Mouse (Mus musculus): ENCODE measurements at regions not wholly inside any gene's neighbourhood (a gene's known extent, or its start where the extent isn't known, plus 50 kb on each side); places are given as distances from the start of the nearest gene placed in this dataset.

DNA sequence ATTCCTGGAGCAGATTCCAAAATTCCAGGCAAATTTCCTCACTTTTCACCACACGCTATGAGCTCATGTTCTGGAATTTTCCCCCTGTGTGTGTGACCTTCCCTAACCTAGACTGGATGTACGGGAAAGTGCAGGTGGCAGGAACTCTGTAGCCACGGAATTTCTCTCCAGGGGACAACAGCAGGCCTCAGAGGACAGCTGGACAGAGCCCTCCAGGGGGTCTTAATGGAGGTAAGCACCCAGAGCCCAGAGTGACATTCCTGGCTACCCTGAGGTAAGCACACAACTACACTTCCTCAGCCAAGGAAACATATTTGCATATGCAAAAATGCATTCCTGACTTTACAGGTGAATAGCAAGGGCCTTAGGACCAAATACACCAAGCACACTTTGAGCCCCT is 135.8 kb downstream of the Fam43a start:
- no peak for DNase-seq (ENCODE audit: extremely low read depth, low read depth)

- no peak for DNase-seq (ENCODE audit: extremely low read depth, low read depth)
These were observed 136.4 kb downstream of the Fam43a start for GRCm38 (mm10) chr16:30735969-30736368.

- DNase-seq (ENCODE audit: extremely low read depth, low read depth) = no peak
These were observed 137.3 kb downstream of the Fam43a start for GRCm38 (mm10) chr16:30736662-30737326.

- DNase-seq (ENCODE audit: extremely low read depth, low read depth) = no peak
These were observed 138.0 kb downstream of the Fam43a start for GRCm38 (mm10) chr16:30737524-30737923.

DNA sequence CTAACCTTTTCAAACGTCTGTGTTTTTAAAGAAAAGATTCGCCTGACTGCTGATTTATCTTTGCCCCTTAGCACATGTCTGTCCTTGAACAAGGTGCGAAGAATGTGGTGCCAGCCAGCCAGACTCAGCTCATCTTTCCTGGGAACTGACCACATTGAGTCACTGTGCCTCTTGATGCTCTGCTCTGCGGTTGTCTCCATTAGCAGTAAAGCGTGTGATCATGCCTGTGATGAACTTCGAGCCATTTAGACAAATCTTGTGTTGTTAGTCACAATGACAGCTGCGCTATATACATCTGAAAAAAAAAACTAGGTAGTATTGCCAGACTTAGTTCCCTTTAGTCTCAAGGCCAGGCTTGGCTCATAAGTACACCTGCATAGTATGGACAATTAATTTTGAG is 140.1 kb downstream of the Fam43a start:
- DNase-seq (ENCODE audit: extremely low read depth, low read depth) = no peak

- DNase-seq (ENCODE audit: extremely low read depth, low read depth) = no peak
These were observed 141.7 kb downstream of the Fam43a start for GRCm38 (mm10) chr16:30741192-30741591.

GRCm38 (mm10) chr16:30742474-30742873 is 143.0 kb downstream of the Fam43a start:
- DNase-seq (ENCODE audit: extremely low read depth, low read depth) = no peak

DNA sequence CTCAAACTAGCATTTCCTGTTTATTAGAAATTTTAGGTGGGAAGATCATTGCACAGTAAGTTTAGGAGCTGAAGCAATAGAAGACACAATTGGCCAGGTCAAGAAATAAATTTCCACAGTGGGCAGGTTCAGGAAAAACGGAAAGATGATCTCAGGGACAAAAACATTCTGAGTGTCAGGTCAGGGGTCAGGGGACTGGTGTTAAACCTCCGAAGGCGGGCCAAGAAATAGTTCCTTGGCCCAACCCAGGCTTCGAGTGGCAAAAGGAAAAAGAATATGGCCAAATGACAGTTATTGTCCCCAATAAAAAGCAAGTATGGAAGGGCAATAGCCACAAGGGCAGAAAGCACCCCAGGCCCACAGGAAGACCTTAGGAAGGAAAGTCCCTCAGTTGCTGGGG is 144.0 kb downstream of the Fam43a start:
- no peak for DNase-seq (ENCODE audit: extremely low read depth, low read depth)

DNA sequence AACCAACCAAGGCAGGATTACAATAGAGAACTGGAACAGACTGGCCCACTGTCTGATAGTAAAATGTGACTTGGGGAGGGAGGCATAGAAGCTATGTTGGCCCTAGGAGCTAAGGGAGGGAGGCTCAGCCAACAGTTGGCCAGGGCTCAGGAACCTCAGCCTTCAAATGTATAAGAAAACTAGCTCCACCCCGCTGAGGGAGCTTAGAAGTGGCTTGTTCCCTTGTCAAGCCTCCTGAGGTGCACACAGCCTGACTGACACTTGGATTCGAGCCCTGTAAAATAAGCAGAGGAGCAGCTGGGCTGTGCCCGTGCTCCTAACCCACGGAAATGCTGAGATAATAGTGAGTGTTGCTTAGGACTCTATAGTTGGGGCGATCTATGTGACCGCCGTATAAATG is 144.7 kb downstream of the Fam43a start:
- no peak for DNase-seq (ENCODE audit: extremely low read depth, low read depth)

DNA sequence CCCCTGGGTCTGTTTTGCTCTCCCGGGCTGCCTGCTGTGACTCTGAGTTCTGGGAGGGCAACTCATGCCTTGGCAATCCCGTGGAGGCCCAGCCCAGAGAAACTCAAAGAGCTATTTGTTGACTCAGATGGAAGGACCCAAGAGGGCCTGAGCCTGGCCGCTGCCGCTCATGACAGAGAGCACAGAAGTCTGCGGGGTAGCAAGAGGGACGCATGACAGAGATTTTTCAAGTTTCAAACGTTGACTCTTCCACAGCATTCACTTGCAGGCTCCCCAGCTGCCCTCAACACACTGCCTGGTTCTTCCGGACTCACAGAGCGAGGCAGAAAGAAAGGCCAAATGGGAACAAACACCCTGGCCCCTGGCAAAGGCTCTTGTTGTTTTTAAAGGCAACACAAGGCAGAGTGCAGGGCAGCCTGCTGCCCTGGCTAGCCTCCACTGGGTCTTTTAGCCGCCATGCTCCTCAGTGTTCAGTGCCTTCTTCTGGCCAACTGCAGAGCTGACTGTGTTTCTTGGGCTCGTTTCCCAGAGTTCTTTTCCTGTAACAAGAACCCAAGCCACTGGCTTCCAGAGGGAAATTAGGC is 146.2 kb downstream of the Fam43a start:
- no peak for DNase-seq (ENCODE audit: extremely low read depth, low read depth)

DNA sequence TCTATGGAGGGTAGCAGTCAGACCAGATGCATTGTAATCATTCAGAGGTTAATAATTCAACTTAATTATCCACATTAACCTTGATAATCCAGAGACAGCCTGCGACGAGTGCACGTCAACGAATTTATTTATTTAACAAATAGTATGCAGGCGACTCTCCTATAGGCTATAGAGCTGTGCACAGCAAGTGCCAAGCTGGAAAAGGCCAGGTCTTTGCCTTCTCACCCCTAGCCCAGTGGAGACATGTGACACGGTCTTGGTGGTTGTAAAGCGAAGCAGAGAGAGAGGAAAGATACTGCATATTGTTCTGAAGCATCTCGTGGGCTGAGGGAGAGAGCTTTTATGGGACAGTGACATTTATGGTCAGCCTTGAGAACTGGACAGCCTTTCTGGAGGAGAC is 146.7 kb downstream of the Fam43a start:
- DNase-seq (ENCODE audit: extremely low read depth, low read depth) = no peak

- DNase-seq (ENCODE audit: extremely low read depth, low read depth) = no peak
These were observed 150.3 kb downstream of the Fam43a start for GRCm38 (mm10) chr16:30749841-30750240.

DNA sequence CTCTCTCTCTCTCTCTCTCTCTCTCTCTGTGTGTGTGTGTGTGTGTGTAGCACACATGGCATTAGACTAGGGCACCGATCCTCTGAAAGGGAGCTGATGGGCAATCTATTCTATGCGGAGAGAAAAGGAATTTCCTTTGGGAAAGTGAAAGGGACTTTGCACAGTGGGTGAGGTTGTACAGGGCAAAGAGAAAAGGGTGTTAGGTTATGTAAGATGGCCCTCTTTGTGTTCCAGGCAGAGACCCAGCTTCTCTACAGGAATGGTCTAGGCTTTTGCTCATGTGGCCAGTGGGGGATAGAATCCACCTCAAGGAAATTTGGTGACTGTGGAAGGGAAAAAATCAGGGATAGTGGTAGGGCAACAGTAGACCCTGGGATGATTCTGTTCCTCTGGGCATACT is 156.2 kb downstream of the Fam43a start:
- DNase-seq (ENCODE audit: extremely low read depth, low read depth) = no peak

DNA sequence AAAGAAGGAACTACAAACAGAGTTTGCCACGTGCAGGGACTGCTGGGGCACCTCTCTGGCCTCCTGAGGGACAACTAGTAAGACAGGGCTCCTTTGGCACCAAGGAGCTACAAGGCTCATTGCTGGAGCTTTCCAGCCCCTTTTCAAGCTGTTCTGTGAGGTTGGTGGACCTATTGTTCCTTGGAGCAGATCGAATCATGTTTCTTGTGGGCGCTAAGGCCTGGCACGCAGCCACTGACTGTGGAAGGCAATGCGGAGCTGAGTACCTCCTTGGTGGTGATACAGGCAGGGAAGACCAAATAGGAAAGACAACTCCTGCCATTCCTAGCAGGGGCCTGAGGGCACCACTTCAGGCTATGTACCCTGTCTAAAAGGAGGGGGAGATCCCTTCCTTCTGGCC is 157.2 kb downstream of the Fam43a start:
- no peak for DNase-seq (ENCODE audit: extremely low read depth, low read depth)

GRCm38 (mm10) chr16:30757556-30757955 is 158.0 kb downstream of the Fam43a start:
- DNase-seq (ENCODE audit: extremely low read depth, low read depth) = no peak

DNA sequence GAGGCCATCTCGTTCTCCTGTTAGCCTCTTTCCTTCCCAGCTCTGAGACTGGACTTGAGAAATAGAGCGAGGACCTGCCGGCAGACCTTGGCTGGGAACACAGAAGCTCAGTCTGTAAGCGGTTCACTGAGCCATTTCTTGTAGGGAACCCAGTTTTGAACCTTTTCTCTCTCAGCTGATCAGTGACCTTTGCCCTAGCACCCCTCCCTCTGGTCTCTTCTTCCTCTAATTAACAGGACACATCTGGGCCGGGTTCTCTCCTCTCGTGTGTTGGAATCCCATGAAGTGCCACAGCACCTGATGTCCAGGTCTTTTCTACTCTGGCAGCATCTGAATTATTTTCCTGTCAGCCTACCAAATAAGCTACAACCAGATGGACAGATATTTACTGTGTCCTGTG is 158.5 kb downstream of the Fam43a start:
- DNase-seq (ENCODE audit: extremely low read depth, low read depth) = no peak

GRCm38 (mm10) chr16:30759503-30759902 is 160.0 kb downstream of the Fam43a start:
- DNase-seq (ENCODE audit: extremely low read depth, low read depth) = no peak

DNA sequence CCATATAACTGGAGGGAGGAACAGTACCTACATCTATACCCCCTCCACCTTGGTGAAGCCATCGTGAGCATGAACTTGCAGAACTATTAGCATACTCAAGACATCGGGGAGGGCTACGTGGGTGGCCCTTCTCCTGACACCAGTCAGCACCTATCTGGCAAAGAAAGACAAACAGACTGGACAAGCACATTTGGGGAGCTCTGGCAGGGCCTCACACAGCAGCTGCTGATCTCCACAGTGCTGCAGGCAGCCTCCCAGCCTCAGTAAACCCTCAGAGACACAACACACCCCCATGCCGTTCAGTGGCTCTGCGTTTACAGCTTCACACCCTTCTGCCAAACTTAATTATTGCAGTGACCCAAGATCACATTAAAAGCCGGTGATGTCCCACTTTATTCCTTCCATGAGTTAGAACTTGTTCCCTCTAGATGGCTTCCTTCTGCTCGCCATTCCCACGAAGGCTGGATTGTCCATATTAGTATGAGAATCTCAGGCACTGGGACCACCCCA is 161.7 kb downstream of the Fam43a start:
- no peak for DNase-seq (ENCODE audit: extremely low read depth, low read depth)

DNA sequence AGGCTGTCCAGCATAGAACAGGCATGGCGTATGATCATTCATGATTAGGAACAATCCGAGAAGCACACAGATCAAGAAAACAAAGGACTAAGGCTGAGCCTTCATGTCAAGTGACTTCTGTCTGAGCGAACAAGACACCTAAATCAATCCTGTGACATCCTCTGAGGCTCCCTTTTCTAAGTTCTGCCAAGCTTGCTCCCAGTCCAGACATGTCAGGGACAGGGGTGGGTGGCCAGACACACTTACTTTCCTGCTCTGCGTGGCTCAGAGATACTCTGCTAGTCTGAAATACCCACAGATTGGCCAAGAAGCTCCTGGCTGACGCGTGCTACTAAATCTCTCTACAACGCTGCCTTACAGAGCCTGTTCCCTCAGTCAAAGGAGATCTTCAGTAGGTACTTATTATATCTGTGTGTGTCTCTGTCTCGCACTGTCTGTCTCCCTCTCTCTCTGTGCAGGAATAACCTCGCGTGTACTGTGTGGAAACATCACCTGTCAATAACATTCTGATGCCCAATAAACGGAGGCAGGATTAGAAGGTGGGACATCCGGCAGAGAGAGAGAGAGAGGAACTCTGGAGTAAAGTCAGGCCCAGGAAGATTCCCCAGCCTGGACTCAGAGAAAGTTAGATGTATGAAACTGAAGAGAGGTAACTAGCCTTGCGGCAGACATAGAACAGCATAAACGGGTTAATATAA is 163.5 kb downstream of the Fam43a start:
- DNase-seq (ENCODE audit: extremely low read depth, low read depth) = no peak

DNA sequence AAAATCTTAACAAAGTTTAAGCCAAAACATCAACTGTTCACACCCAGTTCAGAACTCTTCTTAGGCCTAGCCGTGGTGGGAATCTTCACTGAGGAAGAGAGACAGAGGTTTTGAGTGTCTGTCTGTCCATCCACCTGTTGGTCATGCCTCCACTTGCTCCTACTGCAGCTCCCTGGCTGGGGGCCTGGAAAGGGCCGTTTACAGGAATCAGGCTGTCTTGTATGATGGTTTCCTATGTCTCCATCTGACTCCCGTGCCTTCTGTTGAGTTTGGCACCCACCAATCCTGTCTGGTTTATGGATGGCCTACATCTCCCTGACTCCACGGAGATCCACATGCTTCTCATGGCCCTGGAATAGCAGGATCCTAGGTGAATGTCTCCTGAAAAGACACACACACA is 166.1 kb downstream of the Fam43a start:
- DNase-seq (ENCODE audit: extremely low read depth, low read depth) = no peak

- DNase-seq (ENCODE audit: extremely low read depth, low read depth) = no peak
These were observed 169.5 kb downstream of the Fam43a start for GRCm38 (mm10) chr16:30769007-30769442.

DNA sequence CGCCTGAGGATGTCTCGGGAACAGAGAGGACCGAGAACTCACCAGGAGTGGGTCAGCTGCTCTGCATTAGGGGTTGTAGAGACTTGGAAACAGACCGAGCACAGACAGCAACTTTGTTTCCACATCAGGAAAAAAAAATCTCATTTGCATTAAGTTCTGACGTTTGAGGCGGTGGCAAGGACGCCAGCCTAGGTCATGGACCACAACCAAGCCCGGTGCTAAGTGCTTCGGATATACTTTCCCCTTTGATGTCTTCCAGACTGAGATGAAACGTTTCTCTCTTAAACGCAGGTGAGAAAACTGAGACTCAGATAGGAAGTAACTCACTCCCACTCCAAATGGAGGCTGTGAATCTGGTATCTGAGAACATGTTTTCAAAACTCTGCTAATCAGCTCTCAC is 169.9 kb downstream of the Fam43a start:
- no peak for DNase-seq (ENCODE audit: extremely low read depth, low read depth)

- DNase-seq (ENCODE audit: extremely low read depth, low read depth) = no peak
These were observed 173.3 kb downstream of the Fam43a start for GRCm38 (mm10) chr16:30772802-30773201.

Measured in MEL-GATA-1-ER (cell line).